Mouse (Mus musculus) heart, embryonic 16.5 days (tissue): ENCODE measurements around the gene Tec. TPM values are rescaled to one million over a fixed set of nuclear protein-coding genes. Genes with fewer than 3 reads are reported as not detected.

ENCODE experiments used
- ATAC-seq: fragments of 200-750 bp; cut with Nextera tagmentation; replicated peaks from 2 replicates; pipeline ENCODE4 v1.8.0; 2017; ENCODE audit warnings: moderate number of reproducible peaks; ENCODE audit not compliant: insufficient read depth, low FRiP score; ENCODE audit errors: extremely low read depth
- H3K27ac ChIP-seq: fragments of 300-500 bp; sonication (generic); 2 replicates; pipeline ENCODE4 v1.5.1; 2014; ENCODE audit warnings: mild to moderate bottlenecking, low read length, control low read depth, moderate library complexity
- H3K27me3 ChIP-seq: fragments of 300-500 bp; sonication (generic); 2 replicates; pipeline ENCODE4 v1.6.1; 2014; ENCODE audit warnings: low read length, mixed read lengths; ENCODE audit not compliant: control insufficient read depth, insufficient read depth
- H3K36me3 ChIP-seq: fragments of 300-500 bp; sonication (generic); 2 replicates; pipeline ENCODE4 v1.6.1; 2014; ENCODE audit not compliant: control insufficient read depth, insufficient read depth
- H3K4me1 ChIP-seq: fragments of 300-500 bp; sonication (generic); 2 replicates; pipeline ENCODE4 v1.6.1; 2014; ENCODE audit warnings: low read length, mixed read lengths; ENCODE audit not compliant: control insufficient read depth, insufficient read depth
- H3K4me2 ChIP-seq: fragments of 300-500 bp; sonication (generic); 2 replicates; pipeline ENCODE4 v1.6.1; 2014; ENCODE audit warnings: low read depth, mild to moderate bottlenecking, control low read depth, low read length
- H3K4me3 ChIP-seq: fragments of 300-500 bp; sonication (generic); 2 replicates; pipeline ENCODE4 v1.5.1; 2014; ENCODE audit warnings: mild to moderate bottlenecking, control low read depth, low read length
- H3K9ac ChIP-seq: fragments of 300-500 bp; sonication (generic); 2 replicates; pipeline ENCODE4 v1.6.1; 2014; ENCODE audit warnings: low read length, control low read depth
- H3K9me3 ChIP-seq: fragments of 300-500 bp; sonication (generic); replicated peaks from 2 replicates; pipeline ENCODE4 v1.6.1; 2016; ENCODE audit warnings: low read length; ENCODE audit not compliant: control insufficient read depth
- WGBS: fragments of 180-500 bp; shearing (Covaris S2); extraction: QIAGEN DNeasy Blood & Tissue Kit; methylation state at CpG from one replicate; pipeline ENCODE4 v1.1.7; 2014; 5-methylcytosine and 5-hydroxymethylcytosine counted together
- polyA plus RNA-seq: library from polyadenylated mRNA; unstranded; fragments of >200 nt; fragmentation: Nextera tagmentation; extraction: Ambion mirVana; gene quantifications from 2 replicates; pipeline ENCODE4 v1.2.1, GENCODE M21; 2015

Tec gene
- polyA plus RNA-seq, 1 experiment from 2014 or later, result 23.0 TPM

- 78% methylated on average over 13 of the region's 13 CpGs for WGBS
- H3K27me3 ChIP-seq, result no peaks in the 10 kb centered on the region; the same call in 1 of the 2 replicates
- H3K4me2 ChIP-seq, result no peak overlapping the region
- no peak for ATAC-seq
- H3K9ac ChIP-seq, result no peak overlapping the region
- no peaks in the 10 kb centered on the region for H3K4me1 ChIP-seq
- peaks cover 4% of the 10 kb centered on the region; the same call in 1 of the 2 replicates for H3K9me3 ChIP-seq
- no peak overlapping the region for H3K4me3 ChIP-seq
- no peaks in the 10 kb centered on the region for H3K36me3 ChIP-seq
- no peak overlapping the region for H3K27ac ChIP-seq
Observed at GRCm38 (mm10) chr5:72709451-72709850, 158.8 kb downstream of the Tec start.

GRCm38 (mm10) chr5:72706722-72707121 is 161.6 kb downstream of the Tec start:
- peaks cover 4% of the 10 kb centered on the region; the same call in 1 of the 2 replicates for H3K9me3 ChIP-seq
- no peak overlapping the region for H3K4me3 ChIP-seq
- H3K27me3 ChIP-seq, result no peaks in the 10 kb centered on the region; the same call in 1 of the 2 replicates
- H3K36me3 ChIP-seq, result no peaks in the 10 kb centered on the region
- H3K9ac ChIP-seq, result no peak overlapping the region
- no peak overlapping the region for H3K4me2 ChIP-seq
- no peak for ATAC-seq
- H3K27ac ChIP-seq, result no peak overlapping the region
- no peaks in the 10 kb centered on the region for H3K4me1 ChIP-seq
- 62% methylated on average over 10 of the region's 10 CpGs for WGBS

- peaks cover 6% of the 10 kb centered on the region; the same call in 1 of the 2 replicates for H3K9me3 ChIP-seq
- H3K27ac ChIP-seq, result no peak overlapping the region
- H3K4me1 ChIP-seq, result no peaks in the 10 kb centered on the region
- no peaks in the 10 kb centered on the region; the same call in 1 of the 2 replicates for H3K27me3 ChIP-seq
- 55% methylated on average over 10 of the region's 10 CpGs for WGBS
- H3K4me3 ChIP-seq, result no peak overlapping the region
- no peak overlapping the region for H3K4me2 ChIP-seq
- no peak for ATAC-seq
- H3K9ac ChIP-seq, result no peak overlapping the region
- H3K36me3 ChIP-seq, result no peaks in the 10 kb centered on the region
Observed at GRCm38 (mm10) chr5:72706095-72706494, 162.2 kb downstream of the Tec start.

Other genes starting within 250 kb of the Tec start
- not detected in 2 replicates for gene Cnga1, start 224.2 kb downstream of the Tec start, polyA plus RNA-seq
- 0.31 and 0.43 TPM in 2 replicates for gene Nipal1, start 220.7 kb downstream of the Tec start, polyA plus RNA-seq
- 0.56 and 2.0 TPM in 2 replicates for gene Txk, start 115.7 kb downstream of the Tec start, polyA plus RNA-seq
- 22.6 and 24.0 TPM in 2 replicates for gene Slain2, start 45.8 kb upstream of the Tec start, polyA plus RNA-seq
- gene Gm10135, start 106.2 kb upstream of the Tec start, polyA plus RNA-seq, result not detected in 2 replicates
- gene Slc10a4, start 138.4 kb upstream of the Tec start, polyA plus RNA-seq, result 0.65 and 0.83 TPM in 2 replicates